Mouse (Mus musculus): Measurements from ENCODE around the gene Utp4. TPM values are rescaled to one million over a fixed set of nuclear protein-coding genes. Genes with fewer than 3 reads are reported as not detected.
A peak's percentile ranks its signal among the peaks of the same experiment; 100 is the strongest.
"Not testable (repeated sequence)": the region's sequence is repeated elsewhere in the genome, so short reads cannot be mapped to it uniquely, and the experiment has no call there.

Gene Utp4
- 21.3 and 23.9 TPM in 2 replicates for polyA plus RNA-seq (2012; rRNA removed)

DNA sequence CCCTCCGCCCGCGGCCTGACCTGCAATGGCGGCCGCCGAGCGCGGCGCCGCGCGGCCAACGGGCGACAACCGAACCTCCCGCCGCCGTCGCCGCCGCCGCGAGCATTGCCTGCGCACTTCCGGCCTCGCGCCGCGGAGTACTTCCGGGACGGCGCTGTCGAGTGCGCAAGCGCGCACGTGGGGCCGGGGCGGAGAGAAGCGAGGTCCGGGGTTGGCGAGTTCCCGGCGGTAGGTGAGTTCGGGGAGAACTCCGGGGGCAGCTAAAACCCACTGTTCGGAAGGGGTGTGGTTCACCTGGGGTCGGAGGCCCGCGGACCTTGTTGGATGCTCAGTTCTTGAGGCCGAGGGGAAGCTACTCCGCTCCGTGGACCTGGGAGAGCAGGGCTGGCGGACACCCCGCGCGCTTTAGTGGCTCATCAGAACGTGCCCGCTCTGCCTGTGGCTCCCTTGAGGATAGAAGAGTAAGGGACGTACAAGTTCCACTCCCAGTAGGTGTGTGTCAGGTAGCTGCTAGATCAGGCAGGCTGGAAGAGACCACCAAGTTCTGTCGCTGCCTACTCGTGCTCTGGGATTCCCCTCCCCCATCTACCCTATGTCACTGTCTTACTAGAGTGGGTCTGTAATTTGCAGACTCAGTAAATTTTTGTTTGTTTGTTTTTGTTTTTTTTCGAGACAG, at the start of gene Utp4:
Utp4 (plus strand) TSS at position 156 of the 676 bp plus-strand sequence.
- no peak for DNase-seq (ENCODE audit: low read depth)

- DNase-seq (ENCODE audit: low read depth), result no peak
These were observed 43.4 kb upstream of the Utp4 start for GRCm38 (mm10) chr8:106850034-106850433.

DNA sequence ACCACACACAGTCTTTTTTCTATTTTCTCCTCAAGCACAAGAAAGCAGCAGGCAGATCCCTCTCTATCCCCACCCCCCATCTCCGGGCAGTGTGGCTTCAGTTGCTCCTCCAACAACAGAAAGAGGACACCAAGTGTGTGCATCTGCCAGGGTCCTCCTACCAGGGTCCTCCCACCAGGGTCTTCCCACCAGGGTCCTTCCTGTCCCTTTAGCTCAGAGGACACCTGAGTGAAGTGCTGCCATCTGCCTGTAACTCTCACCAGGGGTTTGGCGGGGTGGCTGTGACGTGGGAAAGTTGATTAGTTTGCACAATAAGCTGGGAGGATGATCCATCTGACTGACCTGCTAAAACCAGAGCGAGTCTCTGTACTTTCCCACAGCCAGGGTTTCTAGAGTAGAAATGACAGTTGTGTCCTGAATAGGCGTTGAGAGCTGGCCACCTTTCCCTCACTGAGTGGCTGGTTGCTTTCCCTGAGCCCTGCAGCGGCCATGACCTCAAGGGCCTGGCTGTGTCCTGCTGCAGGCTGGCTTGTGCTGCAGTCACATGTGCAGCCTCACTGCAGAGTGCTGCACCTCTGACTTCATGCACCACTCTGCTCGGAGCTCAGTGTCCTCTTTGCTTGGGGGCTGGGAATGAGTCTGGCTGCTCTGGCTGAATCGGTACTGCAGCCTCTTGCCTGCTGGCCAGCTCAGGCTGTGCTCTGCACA, 38.7 kb upstream of the Utp4 start:
- no peak for DNase-seq (ENCODE audit: low read depth)

GRCm38 (mm10) chr8:106855242-106855562, 38.2 kb upstream of the Utp4 start:
- no peak for DNase-seq (ENCODE audit: low read depth)

DNA sequence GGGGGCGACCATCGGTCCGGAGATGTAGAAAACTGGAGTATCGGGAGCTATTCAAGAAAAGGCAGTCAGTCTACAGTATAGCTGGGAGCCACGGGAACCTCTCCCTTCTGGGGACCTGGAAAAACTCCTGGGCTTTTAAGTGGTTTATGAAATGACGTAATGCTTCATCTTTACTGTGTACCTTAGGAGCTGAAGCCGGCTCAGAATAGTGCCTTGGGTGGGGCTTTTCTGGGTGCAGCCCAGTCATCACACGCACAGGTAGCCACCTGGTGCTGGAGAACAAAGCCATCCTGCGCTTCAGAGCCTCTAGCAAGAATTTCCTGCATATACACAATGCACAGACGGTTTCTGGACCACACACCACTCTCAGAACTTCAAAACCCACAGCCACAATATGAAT, 30.6 kb upstream of the Utp4 start:
- DNase-seq (ENCODE audit: low read depth), result no peak

- DNase-seq (ENCODE audit: low read depth), result no peak
These were observed 28.1 kb upstream of the Utp4 start for GRCm38 (mm10) chr8:106865354-106865753.

- DNase-seq (ENCODE audit: low read depth), result no peak
These were observed 23.4 kb upstream of the Utp4 start, which contains the start of gene Has3 for GRCm38 (mm10) chr8:106870051-106870450. TSS of gene Has3 (plus strand) at chr8:106870242.

DNA sequence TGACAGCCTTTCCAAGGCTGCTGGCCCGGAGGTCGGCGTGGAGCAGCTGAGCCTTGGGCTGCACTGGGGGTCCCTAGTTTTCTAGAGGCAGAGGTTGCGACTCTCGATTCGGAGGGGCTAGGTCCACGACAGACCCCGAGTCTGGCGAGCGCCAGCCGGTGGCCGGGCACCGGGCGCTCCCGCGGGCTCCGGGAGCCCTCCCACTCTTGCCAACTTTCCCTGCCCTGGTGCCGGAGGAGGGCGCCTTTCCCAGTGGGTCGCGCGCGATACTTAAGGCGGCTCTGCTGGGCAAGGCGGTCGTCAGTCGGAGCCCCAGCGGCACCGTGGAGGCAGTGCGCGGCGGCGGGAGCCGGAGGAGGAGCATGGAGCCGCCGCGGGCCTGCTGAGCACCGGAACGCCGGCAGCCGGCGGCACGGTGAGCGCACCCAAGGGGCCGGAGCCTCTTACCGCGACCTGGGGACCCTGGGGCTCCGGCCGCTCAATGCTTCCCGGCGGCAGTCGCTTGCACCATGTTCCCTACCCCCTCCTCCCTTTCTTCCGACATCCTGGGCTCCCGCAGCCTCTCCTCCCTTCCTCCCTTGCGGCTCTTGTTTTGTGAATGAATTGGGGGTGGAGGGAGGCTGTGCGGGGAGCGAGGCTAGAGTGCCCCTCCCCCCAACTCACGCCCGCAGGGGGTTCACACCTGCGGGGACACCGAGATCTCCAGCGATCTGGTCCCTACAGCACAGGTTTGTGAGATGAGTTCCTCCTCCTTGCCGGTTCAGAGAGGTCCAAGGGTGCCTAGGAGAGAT, 22.7 kb upstream of the Utp4 start:
- DNase-seq (ENCODE audit: low read depth), result no peak

DNA sequence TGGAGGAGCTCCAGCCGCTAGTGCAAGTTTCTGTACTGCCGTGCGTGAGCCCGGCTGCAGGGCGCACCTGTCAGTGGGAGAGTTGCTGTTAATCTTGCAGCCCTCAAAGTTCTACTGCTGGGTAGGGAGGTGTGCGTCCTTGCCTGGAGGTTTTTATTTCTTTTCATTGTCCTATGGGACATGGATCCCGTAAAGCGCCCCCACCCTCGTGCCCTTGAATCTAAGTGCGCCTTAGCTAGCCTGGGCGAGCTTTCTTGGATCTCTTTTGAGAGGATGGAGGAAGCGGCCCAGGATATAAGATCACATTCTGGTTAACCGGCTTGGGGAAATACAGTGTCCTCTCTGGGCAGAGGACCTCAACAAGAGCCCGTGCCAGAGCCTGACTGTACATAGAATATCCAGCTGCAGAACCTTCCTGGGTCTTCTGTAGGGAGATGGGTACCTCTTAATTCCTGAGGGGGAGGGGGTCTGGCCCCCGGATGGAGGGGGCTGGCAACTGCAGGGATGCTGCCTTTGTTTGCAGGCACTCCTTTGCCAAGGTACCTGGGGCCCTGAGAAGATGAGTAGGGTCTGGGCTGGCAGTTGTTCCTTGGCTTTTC, 22.0 kb upstream of the Utp4 start:
- no peak for DNase-seq (ENCODE audit: low read depth)

- no peak for DNase-seq (ENCODE audit: low read depth)
These were observed 21.5 kb upstream of the Utp4 start for GRCm38 (mm10) chr8:106871931-106872371.

DNA sequence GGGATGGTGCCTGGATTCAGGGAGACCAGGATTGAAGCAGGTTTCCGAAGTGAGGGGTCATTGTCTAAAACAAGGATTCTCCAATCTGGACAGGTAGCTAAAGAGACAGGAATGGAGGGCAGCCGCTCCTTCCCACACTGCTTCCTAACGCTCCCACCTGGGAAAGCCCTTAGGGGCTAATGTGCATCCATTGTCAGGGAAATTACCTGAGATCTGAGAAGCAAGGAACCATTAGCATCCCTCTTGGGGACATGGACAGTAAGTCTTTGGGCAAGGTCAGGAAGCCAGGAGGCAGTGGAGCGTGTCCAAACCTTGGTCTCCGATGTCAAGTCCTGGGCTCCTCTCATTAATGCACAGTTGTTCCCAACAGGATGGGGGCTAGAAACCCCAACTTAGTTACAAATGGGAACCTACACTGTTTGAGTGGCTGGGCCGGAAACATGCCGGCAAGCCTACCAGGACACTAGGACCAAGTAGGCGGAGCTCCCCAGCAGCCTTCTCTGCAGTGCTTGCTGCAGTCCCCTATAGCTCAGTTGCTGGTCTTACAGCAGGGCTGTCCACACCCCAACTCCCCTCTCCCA, 20.9 kb upstream of the Utp4 start:
- DNase-seq (ENCODE audit: low read depth), result no peak

DNA sequence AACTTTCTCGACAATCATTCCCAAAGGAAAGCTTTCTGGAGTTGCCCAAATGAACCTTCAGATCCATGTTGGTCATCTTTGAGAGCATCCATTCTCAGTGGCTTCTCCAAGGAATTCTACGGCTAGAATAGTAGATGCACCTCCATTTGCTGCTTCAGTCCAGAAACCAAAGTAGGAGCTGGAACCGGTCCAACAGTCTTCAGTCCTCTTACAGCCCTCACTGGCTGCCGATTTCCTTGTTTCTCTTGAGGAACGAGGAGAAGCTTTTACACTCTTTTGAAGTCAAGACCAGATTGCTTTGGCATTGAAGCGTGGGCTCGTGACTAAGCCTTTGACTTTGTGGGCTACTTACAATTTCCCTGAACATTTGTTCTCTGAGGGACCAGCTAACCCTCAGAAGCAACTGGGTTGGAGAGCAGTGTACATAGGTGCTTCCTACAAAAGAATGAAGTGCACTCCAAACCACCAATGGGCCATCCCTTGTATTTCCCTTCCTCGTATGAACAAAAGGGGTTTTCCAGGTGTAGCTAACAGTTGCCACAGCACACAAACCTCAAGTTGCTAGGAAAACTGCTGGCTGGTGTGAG, 13.2 kb upstream of the Utp4 start:
- no peak for DNase-seq (ENCODE audit: low read depth)

DNA sequence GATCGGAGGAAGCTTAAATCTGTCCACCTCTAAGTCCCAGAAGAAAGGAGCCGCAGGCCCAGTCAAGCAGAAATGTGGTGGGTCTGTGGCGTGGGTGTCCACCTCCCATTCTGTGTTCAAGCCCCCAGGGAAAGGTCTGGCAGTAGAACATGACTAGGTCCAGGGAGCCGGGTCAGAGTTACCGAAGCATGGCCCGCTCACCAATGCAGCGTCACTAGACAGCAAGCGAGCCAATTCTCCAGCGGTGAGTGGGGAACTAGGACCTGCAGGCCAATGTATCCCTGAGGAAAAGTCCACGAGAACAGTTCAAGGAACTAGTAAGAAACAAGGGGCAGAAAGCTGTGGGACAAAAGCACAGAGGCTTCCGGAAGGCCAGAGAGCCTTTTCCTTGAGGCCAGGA, 9.3 kb upstream of the Utp4 start:
- not testable (repeated sequence) for DNase-seq (ENCODE audit: low read depth)

GRCm38 (mm10) chr8:106884826-106885400, 8.5 kb upstream of the Utp4 start:
- DNase-seq (ENCODE audit: low read depth), result not testable (repeated sequence)

DNA sequence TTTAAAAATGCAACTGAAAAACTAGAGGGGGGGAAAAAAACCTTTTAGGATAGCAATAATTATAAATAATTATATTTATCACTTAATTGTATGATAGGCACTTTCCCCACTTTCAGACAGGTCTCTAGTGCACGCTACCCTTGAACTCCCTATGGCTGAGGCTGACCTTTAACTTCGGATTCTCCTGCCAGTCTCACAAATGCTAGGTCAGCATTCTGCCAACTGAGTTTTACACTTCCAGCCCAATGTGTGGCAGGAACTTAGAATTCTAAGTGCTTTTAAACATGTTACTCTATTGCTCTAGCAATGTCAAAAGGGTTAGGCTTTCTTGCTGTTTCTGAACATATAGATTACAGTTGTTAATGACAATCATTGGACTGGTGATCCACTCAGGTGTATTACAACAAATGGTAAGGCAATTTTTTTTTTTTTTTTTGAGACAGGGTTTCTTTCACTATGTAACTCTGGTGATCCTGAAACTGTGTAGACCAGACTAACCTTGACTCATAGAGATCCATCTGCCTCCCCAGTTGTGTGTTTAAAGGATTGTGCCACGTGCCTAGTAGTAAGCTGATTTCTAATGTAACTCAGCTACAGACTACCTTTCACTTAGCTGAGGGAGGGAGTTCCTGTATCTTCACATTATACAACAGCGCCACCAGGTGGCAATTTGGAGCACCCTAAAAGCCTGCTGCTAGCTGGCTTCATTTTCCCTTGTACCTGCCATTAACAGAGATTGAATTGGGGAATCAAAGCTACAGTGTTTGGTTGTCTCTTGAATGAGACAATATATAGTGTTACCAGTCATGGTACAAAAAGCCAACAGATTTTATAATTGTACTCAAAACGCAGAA, 5.9 kb upstream of the Utp4 start:
- peak; percentile 31 for DNase-seq (ENCODE audit: low read depth)

- no peak for DNase-seq (ENCODE audit: low read depth)
These were observed 4.6 kb upstream of the Utp4 start for GRCm38 (mm10) chr8:106888803-106889202.

GRCm38 (mm10) chr8:106892210-106892805, 1.1 kb upstream of the Utp4 start:
- DNase-seq (ENCODE audit: low read depth), result no peak

- DNase-seq (ENCODE audit: low read depth), result no peak
These were observed 507 bp upstream of the Utp4 start for GRCm38 (mm10) chr8:106892806-106893451.

DNA sequence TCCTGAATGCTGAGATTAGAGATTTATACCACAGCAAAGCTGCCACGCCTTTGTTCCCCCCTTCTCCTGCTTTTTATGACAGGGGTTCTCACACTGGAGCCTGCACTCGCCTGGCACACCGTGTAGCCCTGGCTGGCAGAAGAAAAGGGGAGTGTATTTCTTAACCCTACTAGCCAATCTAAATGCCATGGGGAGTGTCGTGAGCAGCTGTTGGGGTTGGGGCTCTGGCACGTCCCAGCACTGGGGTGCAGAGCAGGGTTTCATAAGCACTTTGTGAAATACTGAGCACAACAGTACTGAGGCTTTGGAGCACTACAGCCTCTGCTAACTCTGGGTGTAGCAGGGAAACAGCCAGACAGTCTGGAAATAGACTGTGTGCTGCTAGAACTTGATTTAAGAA, 6.0 kb downstream of the Utp4 start:
- no peak for DNase-seq (ENCODE audit: low read depth)

Measured in gonadal fat pad, adult 2 months (tissue).